Mouse (Mus musculus): ENCODE results near the gene Npr3. TPM values are rescaled to one million over a fixed set of nuclear protein-coding genes. Genes with fewer than 3 reads are reported as not detected.

The Npr3 gene
- polyA plus RNA-seq, 1 experiment from 2014 or later = 12.0 TPM

GRCm38 (mm10) chr15:11801863-11802722 lies 105.0 kb downstream of the Npr3 start:
- Histone ChIP-seq H3K9me3 (no peaks in the 10 kb centered on the region), H3K4me3 (no peak overlapping the region), H3K27ac (0 out of 2 replicates have a peak overlapping the region, but pooled peaks have one; percentile 49), H3K4me1 (peaks cover 7% of the 10 kb centered on the region), H3K36me3 (no peaks in the 10 kb centered on the region), H3K27me3 (ENCODE audit: insufficient read depth, poor library complexity, severe bottlenecking) (no peaks in the 10 kb centered on the region)
- WGBS = 31% methylated on average over 13 of the region's 13 CpGs
- no peak for DNase-seq (ENCODE audit: low spot score)

GRCm38 (mm10) chr15:11794632-11795031 lies 112.5 kb downstream of the Npr3 start:
- H3K36me3 ChIP-seq = no peaks in the 10 kb centered on the region
- no peak for DNase-seq (ENCODE audit: low spot score)
- no peaks in the 10 kb centered on the region for H3K27me3 ChIP-seq (ENCODE audit: insufficient read depth, poor library complexity, severe bottlenecking)
- WGBS = 20% methylated on average over 2 of the region's 2 CpGs
- H3K4me1 ChIP-seq = peaks cover 8% of the 10 kb centered on the region
- no peak overlapping the region for H3K27ac ChIP-seq
- no peak overlapping the region for H3K4me3 ChIP-seq
- no peaks in the 10 kb centered on the region for H3K9me3 ChIP-seq

Other genes starting within 250 kb of the Npr3 start
- 627 and 739 TPM in 2 replicates for gene Sub1, start 89.7 kb upstream of the Npr3 start, polyA plus RNA-seq (2016; fragmentation: Nextera tagmentation; extraction: Ambion mirVana)
- gene Zfr, start 210.5 kb upstream of the Npr3 start, polyA plus RNA-seq (2016; fragmentation: Nextera tagmentation; extraction: Ambion mirVana) = 120 and 122 TPM in 2 replicates